Mouse (Mus musculus) cortical plate, adult 2 months (tissue): ENCODE results near the gene Exosc5.

Experiments used
- CTCF ChIP-seq: fragments of 200-500 bp; IDR thresholded peaks from 2 replicates; pipeline ENCODE4 v1.5.1; 2011; ENCODE audit warnings: mild to moderate bottlenecking, control low read depth, low read length; ENCODE audit not compliant: insufficient read depth; ENCODE audit errors: extremely low read depth
- POLR2A ChIP-seq: fragments of 200-500 bp; IDR thresholded peaks from 2 replicates; pipeline ENCODE4 v1.6.1; 2011; ENCODE audit warnings: mild to moderate bottlenecking, low read length, control low read depth; ENCODE audit not compliant: insufficient read depth; ENCODE audit errors: extremely low read depth

DNA sequence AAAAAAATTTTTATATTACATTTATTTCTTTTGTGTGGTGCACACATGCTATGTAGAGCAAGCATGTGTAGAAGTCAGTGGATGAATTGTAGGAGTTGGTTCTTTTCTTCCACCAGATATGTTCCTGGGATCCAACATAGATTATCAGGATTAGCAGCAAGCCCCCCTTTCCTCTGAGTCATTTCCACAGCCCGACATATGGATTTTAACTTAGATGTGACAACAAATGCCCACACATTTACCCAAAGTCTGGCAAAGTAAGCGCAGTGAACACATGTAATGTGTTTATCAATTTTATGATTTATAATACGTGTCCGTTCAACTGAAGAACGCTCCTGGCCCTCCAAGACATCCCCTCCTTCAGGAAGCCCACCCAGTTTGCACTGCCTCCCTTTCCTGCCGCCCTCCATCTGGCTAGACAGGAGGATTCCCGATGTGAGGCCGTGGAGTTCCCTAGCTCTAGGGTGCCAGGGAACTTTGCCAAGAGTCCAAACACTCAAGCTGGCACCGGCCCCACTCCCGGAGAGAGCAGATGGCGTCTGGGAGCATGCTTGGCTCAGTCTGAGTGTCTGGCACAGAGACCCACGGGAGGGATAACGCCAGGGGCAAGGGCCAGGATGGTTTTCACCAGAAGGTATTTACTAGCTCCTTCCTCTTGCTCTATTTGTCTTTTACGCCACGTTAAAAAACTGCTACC lies 17.3 kb downstream of the Exosc5 start:
- TF ChIP-seq POLR2A (no peak), CTCF (no peak)
